Mouse (Mus musculus): Measurements from ENCODE around the gene Atg9a.

- TF ChIP-seq CTCF (IDR thresholded peaks at IDR 0.05; ENCODE audit: control insufficient read depth, insufficient read depth, insufficient replicate concordance, low read depth, low read length) (no peak), POLR2A (IDR thresholded peaks at IDR 0.05; ENCODE audit: control insufficient read depth, low read depth, low read length) (no peak)
These were observed 38.5 kb upstream of the Atg9a start for GRCm38 (mm10) chr1:75230335-75230994.
